Mouse (Mus musculus) midbrain, postnatal 0 days (tissue): ENCODE results near the gene Slc38a10. TPM values are rescaled to one million over a fixed set of nuclear protein-coding genes. Genes with fewer than 3 reads are reported as not detected.

Experiments used
- ATAC-seq: fragments of 200-750 bp; cut with Nextera tagmentation; 2 replicates; pipeline ENCODE4 v1.8.0; 2017; ENCODE audit warnings: moderate number of reproducible peaks, mild to moderate bottlenecking, moderate TSS enrichment, moderate library complexity; ENCODE audit not compliant: low FRiP score
- DNase-seq: peaks from one replicate; pipeline ENCODE4 v3.0.0-alpha.2; 2015; ENCODE audit warnings: low spot score
- H3K27ac ChIP-seq: fragments of 300-500 bp; sonication (generic); 2 replicates; pipeline ENCODE4 v1.5.1; 2014; ENCODE audit warnings: low read depth, mild to moderate bottlenecking, low read length, mixed read lengths
- H3K27me3 ChIP-seq: fragments of 300-500 bp; sonication (generic); 2 replicates; pipeline ENCODE4 v1.6.1; 2014; ENCODE audit warnings: low read length, control low read depth, mixed read lengths; ENCODE audit not compliant: insufficient read depth
- H3K36me3 ChIP-seq: fragments of 300-500 bp; sonication (generic); 2 replicates; pipeline ENCODE4 v1.6.1; 2014; ENCODE audit warnings: low read length, control low read depth, mixed read lengths; ENCODE audit not compliant: insufficient read depth
- H3K4me1 ChIP-seq: fragments of 300-500 bp; sonication (generic); 2 replicates; pipeline ENCODE4 v1.6.1; 2014; ENCODE audit warnings: mild to moderate bottlenecking, control low read depth, antibody characterized with exemption, low read length, mixed read lengths; ENCODE audit not compliant: insufficient read depth
- H3K4me2 ChIP-seq: fragments of 300-500 bp; sonication (generic); 2 replicates; pipeline ENCODE4 v1.6.1; 2014; ENCODE audit warnings: low read depth, mild to moderate bottlenecking, low read length, mixed read lengths; ENCODE audit not compliant: poor library complexity, severe bottlenecking
- H3K4me3 ChIP-seq: fragments of 300-500 bp; sonication (generic); 2 replicates; pipeline ENCODE4 v1.5.1; 2014; ENCODE audit warnings: low read depth, mild to moderate bottlenecking, low read length, moderate library complexity
- H3K9ac ChIP-seq: fragments of 300-500 bp; sonication (generic); replicated peaks from 2 replicates; pipeline ENCODE4 v1.6.1; 2014; ENCODE audit warnings: mild to moderate bottlenecking, low read length, moderate library complexity, mixed read lengths; ENCODE audit not compliant: poor library complexity, severe bottlenecking
- H3K9me3 ChIP-seq: fragments of 300-500 bp; sonication (generic); 2 replicates; pipeline ENCODE4 v1.6.1; 2016; ENCODE audit warnings: low read length, control low read depth
- CTCF ChIP-seq: IDR thresholded peaks from 2 replicates; pipeline ENCODE4 v1.5.1; 2016; ENCODE audit warnings: antibody characterized with exemption, mild to moderate bottlenecking
- WGBS: fragments of 180-500 bp; shearing (Covaris S2); extraction: QIAGEN DNeasy Blood & Tissue Kit; methylation state at CpG from one replicate; pipeline ENCODE4 v1.1.7; 2014; 5-methylcytosine and 5-hydroxymethylcytosine counted together
- polyA plus RNA-seq: library from polyadenylated mRNA; unstranded; fragments of >200 nt; fragmentation: Nextera tagmentation; extraction: Ambion mirVana; gene quantifications from 2 replicates; pipeline ENCODE4 v1.2.1, GENCODE M21; 2015
- total RNA-seq: library from RNA; depleted of rRNA; stranded (reverse); fragments of >200 nt; gene quantifications from 2 replicates; pipeline ENCODE4 v1.2.3, GENCODE M21; 2014

Slc38a10 gene
- total and polyA plus RNA-seq, 2 experiments from 2014 or later = 111 to 171 TPM

- H3K4me1 ChIP-seq = peaks cover 8% of the 10 kb centered on the region
- H3K9me3 ChIP-seq = no peaks in the 10 kb centered on the region
- under 1% methylated on average over 58 of the region's 68 CpGs for WGBS
- no peaks in the 10 kb centered on the region for H3K36me3 ChIP-seq
- no peak for TF ChIP-seq CTCF
- peak overlapping the region; percentile 86 for H3K4me3 ChIP-seq
- ATAC-seq (peak; percentile 93), DNase-seq (peak; percentile 99)
- H3K9ac ChIP-seq = peak overlapping the region; percentile 97
- peak overlapping the region; percentile 97 for H3K4me2 ChIP-seq
- no peaks in the 10 kb centered on the region for H3K27me3 ChIP-seq
- peak overlapping the region; percentile 97 for H3K27ac ChIP-seq
Observed at GRCm38 (mm10) chr11:120189459-120190312, 38.5 kb upstream of the Slc38a10 start.

- Histone ChIP-seq H3K27ac (peak overlapping the region; percentile 97), H3K27me3 (no peaks in the 10 kb centered on the region), H3K4me2 (peak overlapping the region; percentile 97), H3K9me3 (no peaks in the 10 kb centered on the region), H3K4me1 (peaks cover 10% of the 10 kb centered on the region), H3K36me3 (no peaks in the 10 kb centered on the region), H3K4me3 (peak overlapping the region; percentile 86), H3K9ac (peak overlapping the region; percentile 97)
- ATAC-seq (no peak), DNase-seq (peak; percentile 71)
- no peak for TF ChIP-seq CTCF
- under 1% methylated on average over 41 of the region's 41 CpGs for WGBS
Observed at GRCm38 (mm10) chr11:120188481-120189441, 37.6 kb upstream of the Slc38a10 start.

GRCm38 (mm10) chr11:120188102-120188480 is 36.9 kb upstream of the Slc38a10 start:
- Histone ChIP-seq H3K4me2 (peak overlapping the region; percentile 97), H3K4me1 (peaks cover 10% of the 10 kb centered on the region), H3K9ac (peak overlapping the region; percentile 97), H3K36me3 (no peaks in the 10 kb centered on the region), H3K27me3 (no peaks in the 10 kb centered on the region), H3K27ac (peak overlapping the region; percentile 97), H3K9me3 (no peaks in the 10 kb centered on the region), H3K4me3 (peak overlapping the region; percentile 86)
- TF ChIP-seq CTCF = no peak
- no peak for ATAC-seq
- 1% methylated on average over 24 of the region's 24 CpGs for WGBS
- DNase-seq = peak; percentile 40

GRCm38 (mm10) chr11:120187236-120188101 is 36.3 kb upstream of the Slc38a10 start:
- Histone ChIP-seq H3K27me3 (no peaks in the 10 kb centered on the region), H3K4me1 (peaks cover 10% of the 10 kb centered on the region), H3K9ac (peak overlapping the region; percentile 97), H3K4me2 (peak overlapping the region; percentile 97), H3K4me3 (peak overlapping the region; percentile 86), H3K9me3 (no peaks in the 10 kb centered on the region), H3K36me3 (no peaks in the 10 kb centered on the region), H3K27ac (peak overlapping the region; percentile 97)
- no peak for TF ChIP-seq CTCF
- 2% methylated on average over 43 of the region's 43 CpGs for WGBS
- DNase-seq (peak; percentile 36), ATAC-seq (no peak)

GRCm38 (mm10) chr11:120186821-120187235 is 35.7 kb upstream of the Slc38a10 start:
- peak overlapping the region; percentile 97; the same call in 1 of the 2 replicates for H3K27ac ChIP-seq
- peaks cover 10% of the 10 kb centered on the region for H3K4me1 ChIP-seq
- DNase-seq (peak; percentile 58), ATAC-seq (no peak)
- peak overlapping the region; percentile 97 for H3K9ac ChIP-seq
- no peak for TF ChIP-seq CTCF
- no peaks in the 10 kb centered on the region for H3K36me3 ChIP-seq
- H3K27me3 ChIP-seq = no peaks in the 10 kb centered on the region
- peak overlapping the region; percentile 97 for H3K4me2 ChIP-seq
- H3K4me3 ChIP-seq = peak overlapping the region; percentile 86
- WGBS = 2% methylated on average over 20 of the region's 20 CpGs
- no peaks in the 10 kb centered on the region for H3K9me3 ChIP-seq
